Mouse (Mus musculus): ENCODE results near the gene Faap100. TPM values are rescaled to one million over a fixed set of nuclear protein-coding genes. Genes with fewer than 3 reads are reported as not detected.
A peak's percentile ranks its signal among the peaks of the same experiment; 100 is the strongest.

Faap100 gene
- total and polyA plus RNA-seq, 3 experiments = 6.2 to 30.6 (median 13.6) TPM

- peaks cover 89% of the 10 kb centered on the region for H3K36me3 ChIP-seq (replicated peaks)
- DNase-seq (ENCODE audit: low spot score) (no peak), ATAC-seq (ENCODE audit: extremely low read depth, insufficient number of reproducible peaks, low FRiP score, poor library complexity, severe bottlenecking) (no peak)
- H3K9me3 ChIP-seq (replicated peaks) = no peaks in the 10 kb centered on the region
- peaks cover 69% of the 10 kb centered on the region for H3K4me1 ChIP-seq (ENCODE audit: insufficient read depth, low read depth, low read length)
- H3K27me3 ChIP-seq (ENCODE audit: insufficient read depth, low read length) = no peaks in the 10 kb centered on the region; the same call in 1 of the 2 replicates
- no peak for TF ChIP-seq GATA2 (IDR thresholded peaks at IDR 0.05; ENCODE audit: borderline replicate concordance, low read depth, low read length)
- no peak for TF ChIP-seq CTCF (IDR thresholded peaks at IDR 0.05; ENCODE audit: low read depth, low read length)
- no peak for TF ChIP-seq GATA1 (IDR thresholded peaks at IDR 0.05; ENCODE audit: borderline replicate concordance, low read length)
- TF ChIP-seq POLR2AphosphoS5 (IDR thresholded peaks at IDR 0.05; ENCODE audit: insufficient replicate concordance, low read depth, low read length) = no peak
- TF ChIP-seq TAL1 (conservative IDR thresholded peaks at IDR 0.05; ENCODE audit: low read depth, low read length) = no peak
- H3K4me3 ChIP-seq (ENCODE audit: low read depth, low read length) = no peak overlapping the region
Measured at GRCm38 (mm10) chr11:120380271-120380670, 1.7 kb upstream of the Faap100 start.

GRCm38 (mm10) chr11:120378031-120378610 is 443 bp downstream of the Faap100 start:
- no peak for ATAC-seq (ENCODE audit: extremely low read depth, insufficient number of reproducible peaks, low FRiP score, poor library complexity, severe bottlenecking)
- peak; percentile 38 for DNase-seq (ENCODE audit: low spot score)
- Histone ChIP-seq H3K27me3 (ENCODE audit: insufficient read depth, low read length) (no peaks in the 10 kb centered on the region; the same call in 1 of the 2 replicates), H3K4me3 (ENCODE audit: low read depth, low read length) (peak overlapping the region; percentile 86), H3K9me3 (replicated peaks) (no peaks in the 10 kb centered on the region), H3K36me3 (replicated peaks) (peaks cover 89% of the 10 kb centered on the region), H3K4me1 (ENCODE audit: insufficient read depth, low read depth, low read length) (peaks cover 65% of the 10 kb centered on the region)
- TF ChIP-seq CTCF (IDR thresholded peaks at IDR 0.05; ENCODE audit: low read depth, low read length) = no peak

GRCm38 (mm10) chr11:120377337-120377736 is 1.2 kb downstream of the Faap100 start:
- no peaks in the 10 kb centered on the region; the same call in 1 of the 2 replicates for H3K27me3 ChIP-seq (ENCODE audit: insufficient read depth, low read length)
- TF ChIP-seq GATA1 (IDR thresholded peaks at IDR 0.05; ENCODE audit: borderline replicate concordance, low read length) (no peak), GATA2 (IDR thresholded peaks at IDR 0.05; ENCODE audit: borderline replicate concordance, low read depth, low read length) (no peak), TAL1 (conservative IDR thresholded peaks at IDR 0.05; ENCODE audit: low read depth, low read length) (no peak), CTCF (IDR thresholded peaks at IDR 0.05; ENCODE audit: low read depth, low read length) (no peak), POLR2AphosphoS5 (IDR thresholded peaks at IDR 0.05; ENCODE audit: insufficient replicate concordance, low read depth, low read length) (no peak)
- ATAC-seq (ENCODE audit: extremely low read depth, insufficient number of reproducible peaks, low FRiP score, poor library complexity, severe bottlenecking) = no peak
- H3K36me3 ChIP-seq (replicated peaks) = peaks cover 89% of the 10 kb centered on the region
- peaks cover 57% of the 10 kb centered on the region for H3K4me1 ChIP-seq (ENCODE audit: insufficient read depth, low read depth, low read length)
- DNase-seq (ENCODE audit: low spot score) = no peak
- H3K9me3 ChIP-seq (replicated peaks) = no peaks in the 10 kb centered on the region
- peak overlapping the region; percentile 86 for H3K4me3 ChIP-seq (ENCODE audit: low read depth, low read length)

- peaks cover 49% of the 10 kb centered on the region for H3K4me1 ChIP-seq (ENCODE audit: insufficient read depth, low read depth, low read length)
- no peak overlapping the region; the same call in 1 of the 2 replicates for H3K4me3 ChIP-seq (ENCODE audit: low read depth, low read length)
- no peaks in the 10 kb centered on the region for H3K27me3 ChIP-seq (ENCODE audit: insufficient read depth, low read length)
- TF ChIP-seq GATA2 (IDR thresholded peaks at IDR 0.05; ENCODE audit: borderline replicate concordance, low read depth, low read length) (no peak), POLR2AphosphoS5 (IDR thresholded peaks at IDR 0.05; ENCODE audit: insufficient replicate concordance, low read depth, low read length) (no peak), TAL1 (conservative IDR thresholded peaks at IDR 0.05; ENCODE audit: low read depth, low read length) (no peak), CTCF (IDR thresholded peaks at IDR 0.05; ENCODE audit: low read depth, low read length) (no peak)
- DNase-seq (ENCODE audit: low spot score) (no peak), ATAC-seq (ENCODE audit: extremely low read depth, insufficient number of reproducible peaks, low FRiP score, poor library complexity, severe bottlenecking) (no peak)
- H3K36me3 ChIP-seq (replicated peaks) = peaks cover 89% of the 10 kb centered on the region
- H3K9me3 ChIP-seq (replicated peaks) = no peaks in the 10 kb centered on the region
Measured at GRCm38 (mm10) chr11:120376302-120377160, 2.0 kb downstream of the Faap100 start.

GRCm38 (mm10) chr11:120375324-120375723 is 3.2 kb downstream of the Faap100 start:
- peaks cover 44% of the 10 kb centered on the region for H3K4me1 ChIP-seq (ENCODE audit: insufficient read depth, low read depth, low read length)
- DNase-seq (ENCODE audit: low spot score) (no peak), ATAC-seq (ENCODE audit: extremely low read depth, insufficient number of reproducible peaks, low FRiP score, poor library complexity, severe bottlenecking) (no peak)
- no peak overlapping the region for H3K4me3 ChIP-seq (ENCODE audit: low read depth, low read length)
- no peaks in the 10 kb centered on the region for H3K9me3 ChIP-seq (replicated peaks)
- TF ChIP-seq GATA2 (IDR thresholded peaks at IDR 0.05; ENCODE audit: borderline replicate concordance, low read depth, low read length) = no peak
- no peak for TF ChIP-seq TAL1 (conservative IDR thresholded peaks at IDR 0.05; ENCODE audit: low read depth, low read length)
- TF ChIP-seq GATA1 (IDR thresholded peaks at IDR 0.05; ENCODE audit: borderline replicate concordance, low read length) = no peak
- TF ChIP-seq POLR2AphosphoS5 (IDR thresholded peaks at IDR 0.05; ENCODE audit: insufficient replicate concordance, low read depth, low read length) = no peak
- no peak for TF ChIP-seq CTCF (IDR thresholded peaks at IDR 0.05; ENCODE audit: low read depth, low read length)
- peaks cover 89% of the 10 kb centered on the region for H3K36me3 ChIP-seq (replicated peaks)
- H3K27me3 ChIP-seq (ENCODE audit: insufficient read depth, low read length) = no peaks in the 10 kb centered on the region

GRCm38 (mm10) chr11:120373820-120374586 is 4.6 kb downstream of the Faap100 start:
- no peaks in the 10 kb centered on the region for H3K9me3 ChIP-seq (replicated peaks)
- no peak for DNase-seq (ENCODE audit: low spot score)
- no peak for ATAC-seq (ENCODE audit: extremely low read depth, insufficient number of reproducible peaks, low FRiP score, poor library complexity, severe bottlenecking)
- TF ChIP-seq GATA1 (IDR thresholded peaks at IDR 0.05; ENCODE audit: borderline replicate concordance, low read length) (no peak), TAL1 (conservative IDR thresholded peaks at IDR 0.05; ENCODE audit: low read depth, low read length) (no peak)
- H3K4me3 ChIP-seq (ENCODE audit: low read depth, low read length) = no peak overlapping the region
- peaks cover 42% of the 10 kb centered on the region for H3K4me1 ChIP-seq (ENCODE audit: insufficient read depth, low read depth, low read length)
- H3K36me3 ChIP-seq (replicated peaks) = peaks cover 89% of the 10 kb centered on the region
- H3K27me3 ChIP-seq (ENCODE audit: insufficient read depth, low read length) = no peaks in the 10 kb centered on the region
